Mouse (Mus musculus): Measurements from ENCODE around the gene Aasdh.

- TF ChIP-seq CTCF (IDR thresholded peaks at IDR 0.05; ENCODE audit: low read depth) (peak; percentile 87), EP300 (IDR thresholded peaks at IDR 0.05; ENCODE audit: low read depth) (no peak)
Observed at GRCm38 (mm10) chr5:76843448-76843847, 61.9 kb downstream of the Aasdh start.

All from liver, postnatal 0 days (tissue).